Mouse (Mus musculus): ENCODE data around the gene Selenok. TPM values are rescaled to one million over a fixed set of nuclear protein-coding genes. Genes with fewer than 3 reads are reported as not detected.

Gene Selenok
- total RNA-seq, 2 experiments from 2014 or later = 67.8 to 89.2 TPM

- DNase-seq = no peak
Observed at GRCm38 (mm10) chr14:29996000-29996751, 28.1 kb downstream of the Selenok start.

GRCm38 (mm10) chr14:29997345-29997744, 29.2 kb downstream of the Selenok start:
- DNase-seq = no peak

GRCm38 (mm10) chr14:29998747-29999474, 30.8 kb downstream of the Selenok start:
- DNase-seq = no peak

DNA sequence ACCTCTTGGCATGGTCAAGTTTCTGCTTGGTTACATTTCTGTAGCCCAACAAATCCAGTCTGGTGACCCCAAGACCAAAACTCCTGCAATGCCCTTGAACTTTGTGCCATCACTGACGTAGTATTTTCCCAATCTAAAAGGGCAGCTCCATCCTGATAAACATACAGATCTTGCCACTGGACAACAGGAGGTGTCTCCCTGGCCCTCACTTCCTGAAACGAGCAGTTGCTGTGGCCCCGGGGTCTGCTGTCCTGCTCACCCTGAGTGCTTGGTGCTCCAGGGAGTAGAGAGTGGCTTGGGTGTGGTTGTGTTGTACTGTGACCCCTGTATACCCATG, 31.3 kb downstream of the Selenok start:
- no peak for DNase-seq

GRCm38 (mm10) chr14:30008733-30009575, 40.8 kb downstream of the Selenok start, which contains the start of the genes Il17rb and Chdh:
TSS of gene Il17rb (minus strand) at chr14:30008896.
TSS of gene Chdh (plus strand) at chr14:30009023.
- DNase-seq = peak; percentile 83

- DNase-seq = peak; percentile 74
Observed at GRCm38 (mm10) chr14:30009864-30010560, 41.9 kb downstream of the Selenok start.

GRCm38 (mm10) chr14:30011886-30012560, 43.9 kb downstream of the Selenok start:
- peak; percentile 57 for DNase-seq

GRCm38 (mm10) chr14:30014487-30014886, 46.4 kb downstream of the Selenok start:
- no peak for DNase-seq

GRCm38 (mm10) chr14:30015008-30015407, 46.9 kb downstream of the Selenok start:
- DNase-seq = no peak

DNA sequence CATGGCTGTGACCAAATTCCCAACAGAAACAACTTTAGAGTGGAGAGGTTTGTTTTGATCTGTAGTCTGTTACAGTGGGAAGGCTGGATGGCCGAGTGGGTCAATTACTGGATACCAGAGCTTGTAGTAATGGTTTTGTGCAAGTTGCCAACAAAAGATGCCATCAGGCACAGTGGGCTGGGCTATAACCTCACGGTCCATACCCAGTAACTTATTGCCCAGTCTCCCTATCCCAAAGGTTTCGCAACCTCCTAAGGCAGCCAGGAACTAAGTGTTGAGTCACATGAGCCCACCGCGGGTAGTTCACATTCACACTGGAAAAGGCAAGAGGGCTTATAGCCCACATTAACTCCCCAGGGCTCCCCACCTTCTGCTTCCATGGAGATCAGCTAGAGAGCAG, 48.6 kb downstream of the Selenok start:
- no peak for DNase-seq

DNA sequence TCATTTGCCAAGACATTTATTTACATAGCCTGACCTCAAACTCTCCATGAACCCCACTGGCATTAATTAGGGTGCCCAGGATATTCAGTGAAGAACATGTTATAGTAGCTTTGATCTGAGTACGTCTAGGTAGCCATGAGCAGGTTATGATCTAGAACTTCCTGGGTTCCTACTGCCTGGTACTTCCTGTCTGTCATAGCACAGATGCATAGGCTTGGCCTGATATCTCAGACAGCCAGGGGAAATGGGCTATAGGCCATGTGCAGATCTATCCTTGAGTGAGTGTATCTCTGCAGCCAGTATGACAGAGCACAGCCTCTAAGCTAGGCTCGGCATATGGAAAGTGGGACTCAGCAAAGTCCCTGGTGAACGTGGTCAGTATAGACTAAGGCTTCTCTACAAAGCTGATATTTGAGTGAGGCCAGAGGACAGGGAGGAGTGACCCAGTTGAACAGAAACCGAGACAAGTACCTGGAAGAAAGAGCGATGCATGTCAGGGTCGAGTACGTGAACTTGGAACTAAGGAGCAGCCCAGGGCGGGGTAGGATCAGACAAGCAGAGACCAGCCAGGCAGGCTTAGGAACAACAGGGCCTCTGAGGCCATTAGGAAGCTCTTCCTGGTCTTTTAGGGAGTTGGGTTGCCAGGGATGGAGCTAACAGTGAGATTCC, 49.8 kb downstream of the Selenok start:
- no peak for DNase-seq

DNA sequence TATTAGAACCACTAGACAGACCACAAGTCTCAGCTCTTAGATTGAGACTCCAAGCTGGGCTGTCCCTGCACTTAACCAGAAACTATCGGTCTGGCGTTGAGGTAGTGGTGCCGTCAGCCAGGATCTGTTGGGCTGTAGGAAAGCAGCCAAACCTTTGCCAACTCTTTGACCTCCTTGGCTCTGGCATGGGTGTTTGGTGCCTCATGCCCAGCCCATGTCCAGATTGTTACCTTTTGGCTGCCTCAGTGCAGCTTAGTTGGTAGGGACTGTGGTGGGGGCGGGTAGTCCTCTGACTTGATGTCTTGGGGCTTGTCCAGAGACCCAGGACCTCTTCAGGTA, 50.3 kb downstream of the Selenok start:
- peak; percentile 50 for DNase-seq

GRCm38 (mm10) chr14:30018846-30019245, 50.7 kb downstream of the Selenok start:
- no peak for DNase-seq

DNA sequence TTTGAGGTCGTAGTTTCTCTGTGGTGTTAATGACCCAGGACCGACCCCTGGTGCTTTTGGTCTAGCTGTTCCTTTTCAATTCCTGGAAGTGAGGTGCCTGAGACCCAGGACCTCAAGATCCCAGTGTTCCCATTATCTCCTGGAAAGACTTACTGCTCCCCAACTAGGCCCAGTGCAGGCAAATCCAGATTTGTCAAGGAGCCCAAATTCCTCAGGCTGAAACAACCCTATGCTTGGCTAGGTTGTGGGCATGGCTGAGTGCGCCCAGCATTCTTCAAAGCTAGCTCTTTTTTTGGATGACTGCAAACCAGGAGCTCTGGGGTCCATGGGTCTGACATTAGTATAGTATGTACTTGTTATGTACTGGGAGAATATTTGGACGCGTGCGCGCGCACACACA, 51.3 kb downstream of the Selenok start:
- no peak for DNase-seq

GRCm38 (mm10) chr14:30019792-30020575, 51.9 kb downstream of the Selenok start:
- no peak for DNase-seq

- DNase-seq = no peak
Observed at GRCm38 (mm10) chr14:30022471-30022870, 54.4 kb downstream of the Selenok start.

DNA sequence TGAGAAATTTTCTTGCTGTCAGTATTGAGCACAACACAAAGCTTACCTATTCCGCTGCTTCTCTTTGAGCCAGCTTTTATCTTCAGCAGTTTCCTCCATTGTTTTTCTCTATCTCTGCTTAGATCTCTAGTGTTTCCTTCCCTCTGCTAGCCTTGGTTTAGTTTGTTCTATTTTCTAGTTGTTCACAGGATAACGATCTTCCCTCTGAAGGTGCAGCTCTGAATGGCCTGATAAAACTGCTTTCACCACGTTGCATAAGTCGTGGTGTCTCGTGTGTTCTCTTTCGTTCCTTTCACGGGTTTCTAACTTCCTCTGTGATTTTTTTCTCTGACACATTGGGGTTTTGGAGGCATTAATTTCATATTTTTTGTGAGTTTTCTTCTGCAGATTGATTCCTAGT, 56.3 kb downstream of the Selenok start:
- DNase-seq = no peak

All from adrenal gland, postnatal 10 days (tissue).